Mouse (Mus musculus): Measurements from ENCODE around the gene 3110009E18Rik. TPM values are rescaled to one million over a fixed set of nuclear protein-coding genes. Genes with fewer than 3 reads are reported as not detected.

3110009E18Rik gene
- 1 to 10 TPM; 6.2 to 8.1 (median 7.4) TPM for total RNA-seq (2022)

DNA sequence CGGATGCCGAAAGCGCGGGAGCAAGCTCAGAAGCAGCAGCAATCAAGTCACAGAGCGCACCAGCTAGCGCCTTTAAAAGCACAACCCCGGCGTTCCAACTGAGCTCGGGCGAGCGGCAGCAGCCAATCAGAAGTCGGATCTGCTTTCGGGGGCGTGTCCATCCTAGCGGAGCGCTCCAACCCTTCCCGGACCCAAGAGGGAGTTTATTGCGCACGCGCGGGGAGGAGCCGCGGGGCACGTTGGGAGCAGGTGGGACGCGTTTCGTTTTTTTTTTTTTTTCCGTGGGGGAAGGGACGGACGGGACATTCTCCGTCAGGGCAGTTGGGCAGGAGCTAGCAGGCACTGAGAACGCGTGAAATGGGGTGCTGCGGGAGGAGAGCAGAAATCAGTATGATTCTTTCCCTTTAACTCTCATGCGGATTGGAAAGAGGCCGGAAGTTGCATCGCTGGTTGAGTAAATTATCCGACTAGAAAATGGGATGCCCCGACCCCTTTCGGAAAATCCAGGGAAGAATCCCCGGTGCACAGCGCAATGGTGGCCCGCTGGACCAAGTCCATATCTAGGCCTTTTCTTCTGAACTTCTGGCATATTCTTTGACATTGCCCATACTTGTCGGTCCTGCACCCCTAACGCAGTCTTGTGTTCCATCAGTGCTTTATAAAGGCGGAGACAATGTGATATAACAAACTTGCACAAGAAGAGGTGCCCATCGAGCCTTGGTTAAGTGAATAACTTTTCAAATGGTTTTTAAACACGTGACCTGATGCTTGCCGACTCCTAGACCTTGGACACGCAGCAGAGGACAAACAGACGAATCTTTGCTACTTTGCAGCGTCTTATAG lies at the start of gene 3110009E18Rik, which contains the start of gene Dbi:
3110009E18Rik (plus strand) TSS at position 219 of the 843 bp plus-strand sequence.
Dbi (minus strand) TSS at position 110 of the 843 bp plus-strand sequence.
- peak; percentile 97 to 98 for DNase-seq (ENCODE audit: low spot score in 2 of 2)

GRCm38 (mm10) chr1:120072900-120073299 lies 48.1 kb upstream of the 3110009E18Rik start:
- DNase-seq (ENCODE audit: low spot score in 2 of 2): no peak

GRCm38 (mm10) chr1:120073519-120074306 lies 47.3 kb upstream of the 3110009E18Rik start, which contains the start of gene Tmem37:
Gene Tmem37 (minus strand): TSS chr1:120074074.
- DNase-seq (ENCODE audit: low spot score in 2 of 2): no peak

GRCm38 (mm10) chr1:120074307-120074702 lies 46.7 kb upstream of the 3110009E18Rik start:
- no peak for DNase-seq (ENCODE audit: low spot score in 2 of 2)

DNA sequence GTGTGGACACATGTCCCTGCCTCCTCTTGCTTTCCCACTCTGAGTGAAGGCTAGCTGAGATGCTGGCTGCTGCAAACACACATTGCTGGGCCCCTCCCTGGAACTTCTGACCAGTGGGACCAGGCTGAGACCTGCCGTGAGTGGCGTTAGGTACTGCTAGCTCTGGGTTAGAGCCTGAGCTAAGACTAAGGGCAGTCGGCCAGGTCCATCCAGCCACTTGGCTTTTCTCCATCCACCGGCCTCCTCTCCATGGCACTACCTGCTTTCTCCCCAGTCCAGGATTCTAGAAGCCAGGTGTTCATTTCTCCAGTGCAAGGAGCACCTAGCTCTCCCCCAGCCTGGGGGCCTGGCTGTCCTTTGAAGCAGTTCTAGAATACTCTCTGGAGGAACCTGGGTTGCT lies 46.1 kb upstream of the 3110009E18Rik start:
- DNase-seq (ENCODE audit: low spot score in 2 of 2): no peak

DNA sequence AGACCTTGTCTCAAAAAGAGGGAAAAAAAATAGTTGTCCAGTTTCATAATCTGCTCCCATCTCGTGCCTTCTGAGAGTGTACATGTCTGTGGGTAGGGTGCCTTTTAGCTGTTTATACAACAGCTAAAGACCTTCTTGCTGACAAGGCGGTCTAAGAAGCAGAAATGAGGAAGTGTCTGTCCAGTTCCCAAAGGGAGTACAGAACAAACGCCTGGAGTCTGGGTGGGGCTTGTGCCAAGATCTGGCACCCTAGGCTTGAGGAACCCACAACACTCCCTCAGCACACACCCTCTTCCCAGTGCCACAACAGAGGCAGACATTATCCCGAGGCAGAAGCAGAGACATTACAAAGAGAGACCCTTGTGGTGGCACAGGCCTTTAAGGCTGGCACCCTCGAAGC lies 45.5 kb upstream of the 3110009E18Rik start:
- DNase-seq (ENCODE audit: low spot score in 2 of 2): no peak

GRCm38 (mm10) chr1:120077746-120078410 lies 43.1 kb upstream of the 3110009E18Rik start:
- no peak for DNase-seq (ENCODE audit: low spot score in 2 of 2)

DNA sequence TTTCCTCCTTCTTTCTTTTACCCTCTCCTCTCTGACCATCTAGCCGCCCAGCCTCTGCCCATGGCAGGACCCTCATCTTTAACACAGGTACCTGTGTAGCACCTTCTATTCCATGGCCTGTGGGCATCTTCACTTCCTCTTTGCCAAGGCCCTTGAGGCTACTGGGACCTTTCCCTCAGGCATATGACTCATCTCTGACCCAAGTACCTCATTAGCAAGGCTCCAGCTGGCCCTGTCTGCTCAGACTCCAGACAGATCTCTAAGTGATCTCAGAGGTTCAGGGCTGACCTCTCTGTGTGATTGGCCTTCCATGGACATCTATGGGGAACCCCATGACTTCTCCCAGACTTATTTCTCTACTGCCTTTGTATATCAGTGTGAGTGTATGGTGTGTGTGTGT lies 40.4 kb upstream of the 3110009E18Rik start:
- no peak for DNase-seq (ENCODE audit: low spot score in 2 of 2)

- no peak for DNase-seq (ENCODE audit: low spot score in 2 of 2)
These were observed 37.9 kb upstream of the 3110009E18Rik start for GRCm38 (mm10) chr1:120082957-120083585.

DNA sequence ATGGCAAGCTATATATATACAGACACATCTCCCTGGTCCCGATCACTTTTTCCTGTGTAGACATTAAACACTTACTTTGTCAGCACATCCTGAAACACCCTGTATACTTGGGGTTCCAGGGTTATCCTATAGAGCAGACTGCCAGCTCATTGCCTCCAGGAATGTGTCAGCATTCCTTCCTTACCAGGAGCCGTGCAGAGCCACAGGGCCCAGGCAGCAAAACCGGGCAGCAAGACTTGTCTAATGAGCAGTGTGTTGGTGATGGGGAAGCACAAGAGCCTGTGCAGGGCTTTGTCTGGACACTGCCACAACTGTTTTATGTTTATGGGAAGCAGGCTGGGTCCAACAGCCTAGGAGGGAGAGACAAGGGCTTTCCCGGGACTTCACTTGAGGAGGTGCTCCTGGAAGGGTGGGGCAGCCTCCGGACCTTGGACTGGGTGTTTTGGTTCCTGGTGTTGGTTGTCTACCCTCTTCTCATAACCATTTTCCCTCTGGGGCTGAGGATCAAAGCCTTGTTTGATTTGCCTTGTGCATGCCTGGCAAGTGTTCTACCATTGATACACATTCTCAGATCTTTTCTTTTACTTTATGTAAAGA lies 37.0 kb upstream of the 3110009E18Rik start:
- no peak for DNase-seq (ENCODE audit: low spot score in 2 of 2)

- DNase-seq (ENCODE audit: low spot score in 2 of 2): no peak
These were observed 35.3 kb upstream of the 3110009E18Rik start for GRCm38 (mm10) chr1:120085696-120086095.

- DNase-seq (ENCODE audit: low spot score in 2 of 2): no peak
These were observed 34.3 kb upstream of the 3110009E18Rik start for GRCm38 (mm10) chr1:120086644-120087043.

- no peak for DNase-seq (ENCODE audit: low spot score in 2 of 2)
These were observed 31.8 kb upstream of the 3110009E18Rik start for GRCm38 (mm10) chr1:120089180-120089579.

- DNase-seq (ENCODE audit: low spot score in 2 of 2): no peak
These were observed 30.0 kb upstream of the 3110009E18Rik start for GRCm38 (mm10) chr1:120090880-120091570.

GRCm38 (mm10) chr1:120093482-120094134 lies 27.4 kb upstream of the 3110009E18Rik start:
- peak; percentile 72 to 89 for DNase-seq (ENCODE audit: low spot score in 2 of 2)

DNA sequence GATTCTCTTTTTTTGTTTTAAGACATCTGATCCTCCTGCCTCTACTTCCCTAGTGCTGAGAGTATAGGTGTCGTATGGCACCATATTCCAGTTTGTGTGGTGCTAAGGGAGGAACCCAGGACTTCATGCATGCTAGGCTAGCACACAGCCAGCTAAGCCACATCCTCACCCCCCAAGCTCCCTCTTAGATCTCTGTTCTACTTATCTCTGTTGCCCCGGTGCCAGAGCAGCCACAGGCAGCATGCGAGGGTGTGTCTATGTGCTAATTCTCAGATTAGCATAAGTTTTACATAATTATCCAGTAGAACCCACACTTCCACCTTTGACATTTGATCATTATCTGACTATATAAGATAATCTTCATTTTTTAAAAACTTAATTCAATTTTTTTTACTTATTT lies 26.1 kb upstream of the 3110009E18Rik start:
- no peak for DNase-seq (ENCODE audit: low spot score in 2 of 2)

DNA sequence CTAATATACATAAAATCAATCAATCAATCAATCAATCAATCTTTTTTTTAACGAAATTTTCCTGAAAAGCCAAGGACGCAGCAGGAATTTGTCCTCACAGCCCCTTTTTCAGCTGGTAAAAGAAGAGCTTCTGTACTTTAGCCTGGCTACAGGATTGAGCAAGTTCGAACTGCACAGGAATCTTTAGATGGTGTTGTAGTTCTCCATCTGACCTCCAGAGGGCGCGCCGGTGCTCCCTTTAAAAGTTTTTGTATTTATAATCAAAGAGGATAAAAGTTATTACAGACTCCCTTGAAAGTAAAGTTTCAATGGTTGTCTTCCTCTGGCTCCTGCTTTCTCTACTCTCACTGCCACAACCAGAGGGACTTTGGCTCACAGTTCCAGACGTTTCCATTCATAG lies 22.7 kb upstream of the 3110009E18Rik start:
- DNase-seq (ENCODE audit: low spot score in 2 of 2): peak; percentile 38 to 80

- no peak for DNase-seq (ENCODE audit: low spot score in 2 of 2)
These were observed 21.5 kb upstream of the 3110009E18Rik start for GRCm38 (mm10) chr1:120099483-120099882.

DNA sequence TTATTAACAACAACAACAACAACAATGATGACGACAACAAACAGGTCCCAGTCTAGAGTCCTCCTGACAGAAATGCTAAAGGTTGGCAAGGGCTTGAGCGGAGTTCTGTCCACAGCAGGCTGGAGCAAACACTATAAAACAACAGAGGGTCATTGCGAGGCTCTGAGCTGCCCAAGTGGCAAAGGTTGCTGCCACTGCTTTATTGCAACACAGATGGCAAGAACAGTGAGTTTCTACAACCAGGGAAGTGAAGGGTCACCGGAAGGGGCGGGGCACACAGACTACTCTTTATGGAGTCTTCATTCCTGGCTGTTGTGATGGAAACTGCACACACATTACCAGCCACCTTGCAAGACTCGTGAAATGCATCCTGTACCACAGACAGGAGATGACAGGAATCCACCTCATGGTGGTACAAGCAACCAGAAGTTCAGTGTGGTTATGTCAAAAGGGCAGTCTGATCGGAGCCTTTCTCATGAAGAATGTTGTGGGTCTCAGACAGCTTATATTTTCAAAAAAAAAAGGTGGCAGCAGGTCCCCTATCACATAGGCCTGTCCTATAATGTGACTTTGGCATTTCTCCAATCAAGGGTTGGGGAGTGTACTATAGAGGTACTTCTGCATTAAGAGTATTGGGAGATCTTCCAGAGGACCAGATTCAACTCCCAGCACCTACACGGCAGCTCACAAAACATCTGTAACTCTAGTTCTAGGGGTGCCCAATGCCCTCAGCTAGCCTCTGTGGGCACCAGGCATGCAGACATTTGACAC lies 20.3 kb upstream of the 3110009E18Rik start:
- no peak for DNase-seq (ENCODE audit: low spot score in 2 of 2)
